Mouse (Mus musculus): ENCODE data around the gene Ube2f. TPM values are rescaled to one million over a fixed set of nuclear protein-coding genes. Genes with fewer than 3 reads are reported as not detected.
A peak's percentile ranks its signal among the peaks of the same experiment; 100 is the strongest.

Gene Ube2f
- polyA plus RNA-seq, 1 experiment from 2014 or later, result 70.3 TPM

- Histone ChIP-seq H3K4me1 (peaks cover 12% of the 10 kb centered on the region), H3K27me3 (no peaks in the 10 kb centered on the region), H3K36me3 (no peaks in the 10 kb centered on the region; the same call in 1 of the 2 replicates), H3K4me2 (replicated peaks) (no peak overlapping the region), H3K4me3 (no peak overlapping the region), H3K9ac (replicated peaks) (no peak overlapping the region), H3K9me3 (no peaks in the 10 kb centered on the region), H3K27ac (replicated peaks) (no peak overlapping the region)
- no peak for ATAC-seq (replicated peaks)
- 94% methylated on average over 3 of the region's 3 CpGs for WGBS
Observed at GRCm38 (mm10) chr1:91302021-91302420, 51.9 kb downstream of the Ube2f start.

GRCm38 (mm10) chr1:91304621-91305020, 54.5 kb downstream of the Ube2f start:
- ATAC-seq (replicated peaks), result no peak
- H3K4me2 ChIP-seq (replicated peaks), result no peak overlapping the region

GRCm38 (mm10) chr1:91309366-91310085, 59.4 kb downstream of the Ube2f start:
- Histone ChIP-seq H3K4me3 (no peak overlapping the region), H3K4me1 (no peaks in the 10 kb centered on the region), H3K36me3 (peaks cover 7% of the 10 kb centered on the region; the same call in 1 of the 2 replicates), H3K27ac (replicated peaks) (no peak overlapping the region), H3K9me3 (no peaks in the 10 kb centered on the region), H3K4me2 (replicated peaks) (no peak overlapping the region), H3K27me3 (no peaks in the 10 kb centered on the region), H3K9ac (replicated peaks) (no peak overlapping the region)
- 93% methylated on average over 13 of the region's 13 CpGs for WGBS
- no peak for ATAC-seq (replicated peaks)

More at GRCm38 (mm10) chr1:91304621-91305020, 54.5 kb downstream of the Ube2f start:
- Histone ChIP-seq H3K36me3 (peaks cover 7% of the 10 kb centered on the region; the same call in 1 of the 2 replicates), H3K4me1 (no peaks in the 10 kb centered on the region), H3K4me3 (no peak overlapping the region), H3K9me3 (no peaks in the 10 kb centered on the region), H3K27me3 (no peaks in the 10 kb centered on the region), H3K27ac (replicated peaks) (no peak overlapping the region), H3K9ac (replicated peaks) (no peak overlapping the region)
- 84% methylated on average over 4 of the region's 4 CpGs for WGBS

- Histone ChIP-seq H3K9me3 (no peaks in the 10 kb centered on the region), H3K36me3 (peaks cover 7% of the 10 kb centered on the region; the same call in 1 of the 2 replicates), H3K27me3 (no peaks in the 10 kb centered on the region), H3K4me3 (no peak overlapping the region), H3K4me1 (no peaks in the 10 kb centered on the region), H3K9ac (replicated peaks) (no peak overlapping the region), H3K4me2 (replicated peaks) (no peak overlapping the region), H3K27ac (replicated peaks) (no peak overlapping the region)
- no peak for ATAC-seq (replicated peaks)
- WGBS, result 94% methylated on average over 4 of the region's 4 CpGs
Observed at GRCm38 (mm10) chr1:91312273-91312672, 62.2 kb downstream of the Ube2f start.

GRCm38 (mm10) chr1:91313251-91313650, 63.1 kb downstream of the Ube2f start:
- Histone ChIP-seq H3K4me2 (replicated peaks) (no peak overlapping the region), H3K27me3 (no peaks in the 10 kb centered on the region), H3K27ac (replicated peaks) (0 out of 2 replicates have a peak overlapping the region, but pooled peaks have one; percentile 1), H3K4me3 (no peak overlapping the region), H3K9me3 (no peaks in the 10 kb centered on the region), H3K36me3 (peaks cover 6% of the 10 kb centered on the region; the same call in 1 of the 2 replicates), H3K9ac (replicated peaks) (no peak overlapping the region), H3K4me1 (no peaks in the 10 kb centered on the region)
- no peak for ATAC-seq (replicated peaks)
- 36% methylated on average over 5 of the region's 5 CpGs for WGBS

GRCm38 (mm10) chr1:91317656-91318055, 67.6 kb downstream of the Ube2f start:
- WGBS, result 82% methylated on average over 6 of the region's 6 CpGs
- H3K4me3 ChIP-seq, result no peak overlapping the region
- ATAC-seq (replicated peaks), result no peak
- no peaks in the 10 kb centered on the region for H3K9me3 ChIP-seq
- H3K9ac ChIP-seq (replicated peaks), result no peak overlapping the region
- H3K36me3 ChIP-seq, result no peaks in the 10 kb centered on the region
- no peak overlapping the region for H3K27ac ChIP-seq (replicated peaks)
- H3K27me3 ChIP-seq, result no peaks in the 10 kb centered on the region
- H3K4me2 ChIP-seq (replicated peaks), result no peak overlapping the region
- no peaks in the 10 kb centered on the region for H3K4me1 ChIP-seq

GRCm38 (mm10) chr1:91321760-91322438, 71.8 kb downstream of the Ube2f start, which contains the start of gene Espnl:
Espnl (plus strand) TSS chr1:91322075.
- no peak for ATAC-seq (replicated peaks)
- no peak within 1 kb of the TSS for H3K27ac ChIP-seq (replicated peaks)
- no peaks in the 10 kb centered on the region for H3K36me3 ChIP-seq
- H3K27me3 ChIP-seq, result no peaks in the 10 kb centered on the region
- no peaks in the 10 kb centered on the region for H3K4me1 ChIP-seq
- no peak within 1 kb of the TSS for H3K4me2 ChIP-seq (replicated peaks)
- 83% methylated on average over 19 of the region's 19 CpGs for WGBS
- H3K9me3 ChIP-seq, result no peaks in the 10 kb centered on the region
- no peak within 1 kb of the TSS for H3K9ac ChIP-seq (replicated peaks)
- no peak within 1 kb of the TSS for H3K4me3 ChIP-seq

- Histone ChIP-seq H3K36me3 (no peaks in the 10 kb centered on the region), H3K4me2 (replicated peaks) (no peak overlapping the region)
- WGBS, result 81% methylated on average over 2 of the region's 2 CpGs
Observed at GRCm38 (mm10) chr1:91324646-91325045, 74.5 kb downstream of the Ube2f start.

GRCm38 (mm10) chr1:91325488-91326042, 75.5 kb downstream of the Ube2f start:
- no peak overlapping the region for H3K4me3 ChIP-seq
- ATAC-seq (replicated peaks), result no peak
- no peak overlapping the region for H3K27ac ChIP-seq (replicated peaks)
- H3K9me3 ChIP-seq, result no peaks in the 10 kb centered on the region
- H3K9ac ChIP-seq (replicated peaks), result no peak overlapping the region
- no peak overlapping the region for H3K4me2 ChIP-seq (replicated peaks)
- WGBS, result 71% methylated on average over 4 of the region's 4 CpGs
- H3K4me1 ChIP-seq, result no peaks in the 10 kb centered on the region
- H3K27me3 ChIP-seq, result no peaks in the 10 kb centered on the region
- H3K36me3 ChIP-seq, result no peaks in the 10 kb centered on the region

More at GRCm38 (mm10) chr1:91324646-91325045, 74.5 kb downstream of the Ube2f start:
- H3K9me3 ChIP-seq, result no peaks in the 10 kb centered on the region
- H3K27me3 ChIP-seq, result no peaks in the 10 kb centered on the region
- no peak overlapping the region for H3K9ac ChIP-seq (replicated peaks)
- H3K4me1 ChIP-seq, result no peaks in the 10 kb centered on the region
- H3K27ac ChIP-seq (replicated peaks), result no peak overlapping the region
- no peak for ATAC-seq (replicated peaks)
- H3K4me3 ChIP-seq, result no peak overlapping the region

- no peak for ATAC-seq (replicated peaks)
- no peak overlapping the region for H3K9ac ChIP-seq (replicated peaks)
- no peaks in the 10 kb centered on the region for H3K36me3 ChIP-seq
- WGBS, result 52% methylated on average over 4 of the region's 4 CpGs
- no peaks in the 10 kb centered on the region for H3K27me3 ChIP-seq
- H3K4me2 ChIP-seq (replicated peaks), result no peak overlapping the region
- no peaks in the 10 kb centered on the region for H3K4me1 ChIP-seq
- H3K4me3 ChIP-seq, result no peak overlapping the region
- H3K9me3 ChIP-seq, result no peaks in the 10 kb centered on the region
- no peak overlapping the region for H3K27ac ChIP-seq (replicated peaks)
Observed at GRCm38 (mm10) chr1:91332102-91332501, 82.0 kb downstream of the Ube2f start.

- no peaks in the 10 kb centered on the region for H3K9me3 ChIP-seq
- no peaks in the 10 kb centered on the region for H3K4me1 ChIP-seq
- H3K4me2 ChIP-seq (replicated peaks), result no peak overlapping the region
- ATAC-seq (replicated peaks), result no peak
- no peak overlapping the region for H3K27ac ChIP-seq (replicated peaks)
- no peak overlapping the region for H3K9ac ChIP-seq (replicated peaks)
- H3K36me3 ChIP-seq, result no peaks in the 10 kb centered on the region
- H3K4me3 ChIP-seq, result no peak overlapping the region
- no peaks in the 10 kb centered on the region for H3K27me3 ChIP-seq
Observed at GRCm38 (mm10) chr1:91333582-91333981, 83.5 kb downstream of the Ube2f start.

GRCm38 (mm10) chr1:91337355-91337754, 87.3 kb downstream of the Ube2f start:
- H3K4me2 ChIP-seq (replicated peaks), result no peak overlapping the region
- WGBS, result 89% methylated on average over 7 of the region's 7 CpGs
- H3K27ac ChIP-seq (replicated peaks), result no peak overlapping the region
- H3K4me3 ChIP-seq, result no peak overlapping the region
- no peaks in the 10 kb centered on the region for H3K9me3 ChIP-seq
- H3K4me1 ChIP-seq, result no peaks in the 10 kb centered on the region
- ATAC-seq (replicated peaks), result no peak
- no peak overlapping the region for H3K9ac ChIP-seq (replicated peaks)
- H3K27me3 ChIP-seq, result no peaks in the 10 kb centered on the region
- H3K36me3 ChIP-seq, result no peaks in the 10 kb centered on the region
